Mouse (Mus musculus) forebrain, embryonic 12.5 days (tissue): Measurements from ENCODE around the gene Prkca. TPM values are rescaled to one million over a fixed set of nuclear protein-coding genes. Genes with fewer than 3 reads are reported as not detected.
A peak's percentile ranks its signal among the peaks of the same experiment; 100 is the strongest.

Source experiments
- ATAC-seq: fragments of 200-750 bp; cut with Nextera tagmentation; 2 replicates; pipeline ENCODE4 v1.8.0; 2017; ENCODE audit warnings: moderate TSS enrichment; ENCODE audit not compliant: low FRiP score
- H3K27ac ChIP-seq: fragments of 300-500 bp; sonication (generic); 2 replicates; pipeline ENCODE4 v1.5.1; 2016; ENCODE audit warnings: mild to moderate bottlenecking
- H3K27me3 ChIP-seq: fragments of 300-500 bp; sonication (generic); 2 replicates; pipeline ENCODE4 v1.6.1; 2016; ENCODE audit warnings: mild to moderate bottlenecking
- H3K36me3 ChIP-seq: fragments of 300-500 bp; sonication (generic); replicated peaks from 2 replicates; pipeline ENCODE4 v1.6.1; 2016; ENCODE audit warnings: mild to moderate bottlenecking
- H3K4me1 ChIP-seq: fragments of 300-500 bp; sonication (generic); 2 replicates; pipeline ENCODE4 v1.6.1; 2016
- H3K4me2 ChIP-seq: fragments of 300-500 bp; sonication (generic); 2 replicates; pipeline ENCODE4 v1.6.1; 2016; ENCODE audit warnings: mild to moderate bottlenecking, moderate library complexity
- H3K4me3 ChIP-seq: fragments of 300-500 bp; sonication (generic); replicated peaks from 2 replicates; pipeline ENCODE4 v1.5.1; 2016; ENCODE audit warnings: mild to moderate bottlenecking
- H3K9ac ChIP-seq: fragments of 300-500 bp; sonication (generic); 2 replicates; pipeline ENCODE4 v1.6.1; 2016; ENCODE audit warnings: mild to moderate bottlenecking
- H3K9me3 ChIP-seq: fragments of 300-500 bp; sonication (generic); 2 replicates; pipeline ENCODE4 v1.6.1; 2016
- WGBS: fragments of 180-500 bp; shearing (Covaris S2); methylation state at CpG from one replicate; pipeline ENCODE4 v1.1.7; 2016; 5-methylcytosine and 5-hydroxymethylcytosine counted together
- polyA plus RNA-seq: library from polyadenylated mRNA; unstranded; fragments of >200 nt; fragmentation: Nextera tagmentation; extraction: Ambion mirVana; gene quantifications from 2 replicates; pipeline ENCODE4 v1.2.1, GENCODE M21; 2016

The Prkca gene
- polyA plus RNA-seq, result 3.3 and 4.6 TPM in 2 replicates

DNA sequence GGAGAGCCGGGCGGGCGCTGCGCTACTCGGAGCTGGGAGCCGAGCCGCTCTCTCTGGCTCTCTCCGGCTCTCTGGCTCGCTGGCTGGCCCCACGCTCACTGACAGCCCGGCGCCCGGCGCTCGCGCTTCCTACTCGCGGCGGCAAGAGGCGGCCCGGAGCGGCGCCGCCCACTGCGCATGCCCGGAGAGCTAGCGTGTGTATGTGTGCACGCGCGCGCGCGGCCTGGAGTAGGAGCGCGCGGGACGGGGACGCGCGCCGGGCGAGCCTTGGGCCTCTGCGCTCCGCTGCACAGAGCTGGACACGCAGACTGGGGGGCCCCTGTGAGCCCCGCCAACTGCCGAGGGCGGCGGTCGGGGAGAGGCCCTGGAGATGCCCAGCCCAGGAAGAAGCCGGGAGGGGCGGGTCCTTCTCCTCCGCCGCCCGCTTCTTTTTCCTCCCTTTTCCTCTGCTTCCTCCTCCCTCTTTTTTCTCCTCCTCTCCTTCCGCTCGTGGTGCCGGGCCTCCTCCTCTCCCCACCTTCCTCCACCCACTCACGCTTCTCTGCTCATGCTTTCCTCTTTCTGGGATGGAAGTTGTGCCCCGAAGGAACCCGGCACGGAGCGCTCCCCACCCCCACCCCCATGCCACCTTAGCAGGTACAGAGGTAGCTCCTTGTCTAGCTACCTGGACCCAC lies at the start of gene Prkca:
Prkca (minus strand) TSS at position 140 of the 674 bp plus-strand sequence.
- Histone ChIP-seq H3K4me3 (peak within 1 kb of the TSS; percentile 74), H3K4me1 (peaks cover 18% of the 10 kb centered on the region), H3K36me3 (no peaks in the 10 kb centered on the region), H3K27ac (peak within 1 kb of the TSS; percentile 81), H3K9ac (peak within 1 kb of the TSS; percentile 80), H3K4me2 (peak within 1 kb of the TSS; percentile 100), H3K27me3 (peaks cover 28% of the 10 kb centered on the region), H3K9me3 (no peaks in the 10 kb centered on the region)
- WGBS, result under 1% methylated on average over 62 of the region's 63 CpGs
- peak; percentile 96 for ATAC-seq

DNA sequence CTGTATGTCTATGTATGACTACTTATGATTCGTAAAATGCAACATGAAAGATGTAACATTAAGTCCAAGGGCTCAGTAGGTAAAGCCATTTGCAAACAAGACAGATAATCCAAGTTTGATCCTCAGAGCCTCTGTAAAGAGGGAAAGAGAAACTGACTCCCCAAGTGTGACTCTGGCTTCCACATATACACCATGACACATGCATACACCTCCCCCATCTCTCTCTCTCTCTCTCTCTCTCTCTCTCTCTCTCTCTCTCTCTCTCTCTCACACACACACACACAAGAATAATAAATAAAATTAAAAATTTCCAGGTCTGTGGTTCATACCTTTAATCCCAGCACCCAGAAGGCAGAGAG lies 41.9 kb upstream of the Prkca start:
- Histone ChIP-seq H3K4me3 (no peak overlapping the region), H3K27me3 (no peaks in the 10 kb centered on the region), H3K36me3 (no peaks in the 10 kb centered on the region), H3K9ac (no peak overlapping the region), H3K9me3 (no peaks in the 10 kb centered on the region), H3K27ac (no peak overlapping the region), H3K4me1 (peaks cover 5% of the 10 kb centered on the region; the same call in 1 of the 2 replicates), H3K4me2 (no peak overlapping the region)
- 95% methylated on average over 1 of the region's 1 CpGs for WGBS
- ATAC-seq, result no peak

DNA sequence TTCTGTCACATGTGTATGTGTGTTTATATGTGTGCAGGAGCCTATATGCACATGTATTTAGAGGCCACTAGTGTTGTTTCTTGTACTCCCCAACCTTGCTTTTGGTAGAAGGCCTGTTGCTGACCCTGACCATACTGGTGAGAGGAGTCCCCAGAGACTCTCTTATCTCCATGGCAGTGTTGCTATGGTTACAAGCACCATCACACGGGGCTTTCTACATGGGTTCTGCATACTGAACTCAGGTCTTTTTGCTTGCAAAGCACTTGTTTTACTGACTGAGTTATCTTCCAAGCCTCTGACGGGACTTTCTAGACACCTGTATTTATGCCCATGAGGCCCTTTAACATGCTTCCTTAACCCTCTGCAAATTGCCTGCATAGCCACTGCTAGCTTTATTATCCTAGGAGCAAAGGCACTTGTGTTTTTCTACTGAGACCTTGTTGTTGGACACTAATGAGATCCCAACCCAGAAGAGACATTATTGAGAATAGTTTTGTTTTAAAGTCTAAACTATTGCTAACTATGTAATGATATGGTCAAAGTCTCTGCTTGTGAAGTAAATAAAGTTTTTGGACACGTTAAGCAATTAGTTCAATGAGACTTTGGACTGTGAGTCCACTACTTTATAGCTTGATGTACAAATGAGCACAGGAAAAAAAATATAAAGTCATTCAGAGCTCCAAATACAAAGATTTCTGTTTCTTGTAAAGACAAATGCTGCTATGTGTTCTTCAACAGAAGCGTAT lies 41.4 kb upstream of the Prkca start:
- WGBS, result 64% methylated on average over 4 of the region's 4 CpGs
- Histone ChIP-seq H3K36me3 (no peaks in the 10 kb centered on the region), H3K4me3 (no peak overlapping the region), H3K4me2 (no peak overlapping the region), H3K4me1 (peaks cover 5% of the 10 kb centered on the region; the same call in 1 of the 2 replicates), H3K27ac (no peak overlapping the region), H3K9ac (no peak overlapping the region), H3K9me3 (no peaks in the 10 kb centered on the region), H3K27me3 (no peaks in the 10 kb centered on the region)
- ATAC-seq, result no peak

DNA sequence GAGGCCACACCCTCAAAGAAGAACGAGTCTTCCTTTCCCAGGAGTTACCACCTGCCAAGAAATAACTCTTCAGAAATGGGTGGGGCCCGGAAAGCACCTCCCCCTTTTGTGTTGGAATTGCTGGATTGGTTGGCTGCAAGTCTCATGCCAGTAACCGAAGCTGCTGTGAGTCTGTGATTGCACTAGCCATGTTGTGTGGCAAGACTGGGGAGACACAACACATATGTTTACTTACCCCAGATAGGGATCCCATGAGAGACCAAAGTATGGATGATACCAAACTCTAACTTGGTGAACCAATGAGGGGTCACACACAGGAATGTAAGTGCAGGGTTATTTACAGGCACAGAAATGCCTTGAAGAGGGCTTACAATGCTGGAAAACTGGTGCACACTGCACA lies 38.9 kb upstream of the Prkca start:
- no peak overlapping the region for H3K4me2 ChIP-seq
- H3K27me3 ChIP-seq, result no peaks in the 10 kb centered on the region
- no peaks in the 10 kb centered on the region for H3K36me3 ChIP-seq
- no peak overlapping the region for H3K4me3 ChIP-seq
- no peak overlapping the region for H3K9ac ChIP-seq
- 83% methylated on average over 3 of the region's 3 CpGs for WGBS
- peaks cover 8% of the 10 kb centered on the region; the same call in 1 of the 2 replicates for H3K4me1 ChIP-seq
- H3K9me3 ChIP-seq, result no peaks in the 10 kb centered on the region
- H3K27ac ChIP-seq, result no peak overlapping the region
- no peak for ATAC-seq

DNA sequence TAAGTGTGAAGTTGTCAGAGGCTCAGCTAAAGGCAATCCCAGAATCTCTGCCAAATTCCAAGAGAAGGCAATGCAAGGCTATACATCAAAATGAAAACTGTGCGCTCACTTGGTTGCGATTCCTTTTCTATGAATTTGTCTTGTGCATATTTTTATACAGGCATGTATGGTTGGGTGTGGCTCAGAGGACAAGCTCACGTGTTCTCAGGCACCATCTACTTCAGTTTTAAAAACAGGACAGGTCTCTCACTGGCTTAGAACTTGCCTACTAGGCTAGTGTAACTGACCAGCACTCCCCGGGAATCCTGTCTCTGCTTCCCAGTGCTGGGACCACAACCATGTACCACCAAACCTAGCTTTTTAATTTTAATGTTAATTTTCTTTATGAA lies 34.6 kb upstream of the Prkca start:
- WGBS, result 89% methylated on average over 4 of the region's 4 CpGs
- 0 out of 2 replicates have a peak, but pooled peaks cover 3% of the 10 kb centered on the region for H3K4me1 ChIP-seq
- no peak for ATAC-seq
- H3K27ac ChIP-seq, result no peak overlapping the region
- no peaks in the 10 kb centered on the region for H3K36me3 ChIP-seq
- no peak overlapping the region for H3K9ac ChIP-seq
- H3K4me3 ChIP-seq, result no peak overlapping the region
- H3K4me2 ChIP-seq, result no peak overlapping the region
- H3K27me3 ChIP-seq, result no peaks in the 10 kb centered on the region
- H3K9me3 ChIP-seq, result no peaks in the 10 kb centered on the region

DNA sequence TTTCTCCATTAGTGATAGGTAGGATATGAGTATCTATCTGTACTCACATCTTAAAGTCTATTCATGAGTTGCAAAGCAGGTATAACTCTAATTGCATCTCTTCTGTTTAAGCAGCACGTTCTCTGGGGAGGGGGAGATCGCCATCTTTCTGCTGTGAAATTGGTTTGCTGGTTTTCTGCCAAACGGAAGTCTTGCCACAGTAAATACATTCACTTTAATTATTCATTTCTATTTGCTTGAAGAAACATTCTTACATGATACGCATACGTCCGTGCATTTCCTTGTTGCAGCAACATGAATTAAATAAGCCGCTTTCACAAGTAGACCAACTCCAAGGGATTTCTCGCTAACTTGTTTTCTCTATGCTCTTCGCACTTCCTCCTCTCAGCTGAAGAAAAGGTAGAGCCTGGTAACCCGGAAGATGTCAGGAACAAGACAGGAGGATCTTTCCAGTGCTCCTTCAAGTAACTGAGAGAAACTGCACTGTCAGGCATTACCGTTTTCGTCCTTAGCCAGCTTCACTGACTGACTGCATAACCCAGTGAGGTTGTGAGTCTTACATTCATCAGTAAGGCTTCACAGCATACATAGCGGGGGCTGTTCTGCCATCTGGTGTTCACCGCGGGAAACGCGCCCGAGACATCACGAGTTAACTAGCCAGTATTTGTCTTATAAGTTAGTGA lies 34.1 kb upstream of the Prkca start:
- H3K27ac ChIP-seq, result no peak overlapping the region
- WGBS, result 40% methylated on average over 19 of the region's 19 CpGs
- no peak overlapping the region for H3K9ac ChIP-seq
- no peak overlapping the region for H3K4me3 ChIP-seq
- ATAC-seq, result peak; percentile 79; the same call in 1 of the 2 replicates
- 0 out of 2 replicates have a peak, but pooled peaks cover 3% of the 10 kb centered on the region for H3K4me1 ChIP-seq
- no peaks in the 10 kb centered on the region for H3K27me3 ChIP-seq
- no peak overlapping the region for H3K4me2 ChIP-seq
- no peaks in the 10 kb centered on the region for H3K9me3 ChIP-seq
- no peaks in the 10 kb centered on the region for H3K36me3 ChIP-seq

DNA sequence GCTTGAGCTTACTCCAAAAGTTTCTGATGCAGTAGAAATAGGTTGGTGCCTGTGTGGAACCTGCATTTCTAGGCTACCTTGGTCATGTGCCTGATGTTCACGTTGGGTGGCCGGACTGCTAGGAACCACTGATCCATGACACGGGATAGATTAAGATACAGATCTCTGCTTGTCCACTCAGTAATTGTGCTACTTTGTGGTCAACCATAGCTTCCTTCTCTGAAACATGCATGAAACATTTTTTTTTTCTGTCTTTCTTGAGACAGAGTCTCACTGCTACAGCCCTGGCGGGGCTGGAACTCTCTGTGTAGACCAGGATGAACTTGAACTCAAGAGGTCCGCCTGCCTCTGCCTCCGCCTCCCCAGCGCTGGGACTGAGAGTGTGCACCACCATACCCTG lies 33.1 kb upstream of the Prkca start:
- Histone ChIP-seq H3K4me1 (peaks cover 3% of the 10 kb centered on the region; the same call in 1 of the 2 replicates), H3K27me3 (no peaks in the 10 kb centered on the region), H3K27ac (no peak overlapping the region), H3K9me3 (no peaks in the 10 kb centered on the region), H3K9ac (no peak overlapping the region), H3K4me3 (no peak overlapping the region), H3K36me3 (no peaks in the 10 kb centered on the region), H3K4me2 (no peak overlapping the region)
- WGBS, result 91% methylated on average over 7 of the region's 7 CpGs
- ATAC-seq, result no peak

DNA sequence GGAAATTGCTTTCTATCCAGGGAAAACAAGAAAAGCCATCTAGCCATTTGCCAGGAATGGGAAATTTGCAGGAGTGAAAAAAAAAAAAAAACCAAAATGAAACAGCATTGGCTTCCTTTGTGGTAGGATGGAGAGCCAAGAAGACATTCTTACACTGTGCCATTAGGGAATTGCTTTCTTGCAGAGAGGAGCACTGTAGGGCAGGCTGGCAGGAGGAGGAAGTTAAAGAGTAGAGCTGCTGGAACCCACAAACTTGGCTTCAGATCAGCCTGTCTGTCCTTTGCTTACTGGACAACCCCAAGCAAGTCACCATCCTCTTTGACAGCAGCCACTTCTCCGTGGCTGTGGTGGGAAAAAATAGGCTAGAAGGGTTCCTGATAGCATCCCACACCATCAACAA lies 23.3 kb upstream of the Prkca start:
- Histone ChIP-seq H3K9me3 (no peaks in the 10 kb centered on the region), H3K4me1 (no peaks in the 10 kb centered on the region; the same call in 1 of the 2 replicates), H3K4me3 (no peak overlapping the region), H3K36me3 (no peaks in the 10 kb centered on the region), H3K27me3 (no peaks in the 10 kb centered on the region), H3K27ac (no peak overlapping the region), H3K4me2 (no peak overlapping the region), H3K9ac (no peak overlapping the region)
- WGBS, result 81% methylated on average over 1 of the region's 1 CpGs
- ATAC-seq, result no peak

DNA sequence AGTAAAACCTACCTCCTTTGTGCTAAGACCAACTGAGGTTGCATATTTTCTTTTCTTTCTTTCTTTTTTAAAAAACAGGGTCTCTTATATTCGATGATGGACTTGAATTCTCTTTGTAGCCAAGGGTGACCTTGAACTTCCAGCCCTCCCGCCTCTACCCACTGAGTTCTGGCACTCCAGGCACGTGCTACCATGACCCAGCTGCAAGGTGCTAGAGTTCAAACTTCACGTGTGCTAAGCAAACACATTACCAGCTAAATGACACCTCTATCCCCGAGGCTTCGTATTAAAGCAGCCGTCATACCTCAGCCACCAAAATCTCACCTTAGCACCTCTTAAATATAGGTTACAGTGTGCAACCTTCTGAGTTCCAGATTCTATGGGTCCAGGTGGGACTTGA lies 21.9 kb upstream of the Prkca start:
- Histone ChIP-seq H3K4me2 (no peak overlapping the region), H3K36me3 (no peaks in the 10 kb centered on the region), H3K4me3 (no peak overlapping the region), H3K4me1 (no peaks in the 10 kb centered on the region), H3K27me3 (no peaks in the 10 kb centered on the region), H3K9ac (no peak overlapping the region), H3K9me3 (no peaks in the 10 kb centered on the region), H3K27ac (no peak overlapping the region)
- WGBS, result 76% methylated on average over 7 of the region's 7 CpGs
- ATAC-seq, result no peak

DNA sequence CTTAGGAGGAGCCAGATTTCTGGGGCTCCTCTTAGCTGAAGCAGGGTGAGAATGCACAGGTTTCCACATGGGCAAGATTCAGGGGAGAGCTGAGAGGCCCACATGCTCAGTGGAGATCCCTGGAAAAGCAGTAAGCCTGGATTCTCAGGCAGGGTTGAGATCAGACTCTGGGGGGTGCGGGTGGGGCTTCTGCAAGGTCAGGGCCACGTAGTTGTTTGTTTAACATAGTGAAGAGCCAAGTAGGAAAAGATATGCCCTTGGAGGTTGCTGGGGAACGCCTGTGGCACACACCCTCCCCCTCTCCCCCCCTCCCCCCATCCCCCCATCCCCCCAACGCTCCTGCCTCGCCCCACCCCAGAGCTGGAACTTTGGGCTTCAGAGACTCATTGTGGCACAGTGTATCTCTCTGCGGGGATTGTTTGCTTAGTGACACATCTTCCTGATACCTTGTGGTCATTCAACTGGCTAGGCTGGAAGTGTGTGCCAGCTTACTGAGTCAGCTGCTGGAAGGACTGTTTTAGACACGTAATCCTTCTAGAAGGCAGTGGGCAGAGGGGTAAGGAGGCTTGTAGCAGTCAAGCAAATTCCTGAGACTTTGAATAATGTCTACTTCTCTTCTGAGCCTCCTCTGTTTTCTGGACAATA lies 21.3 kb upstream of the Prkca start:
- 73% methylated on average over 4 of the region's 7 CpGs for WGBS
- no peaks in the 10 kb centered on the region for H3K4me1 ChIP-seq
- no peak overlapping the region for H3K4me3 ChIP-seq
- no peaks in the 10 kb centered on the region for H3K36me3 ChIP-seq
- no peak overlapping the region for H3K27ac ChIP-seq
- H3K4me2 ChIP-seq, result no peak overlapping the region
- no peaks in the 10 kb centered on the region for H3K27me3 ChIP-seq
- no peak overlapping the region for H3K9ac ChIP-seq
- no peak for ATAC-seq
- H3K9me3 ChIP-seq, result no peaks in the 10 kb centered on the region

DNA sequence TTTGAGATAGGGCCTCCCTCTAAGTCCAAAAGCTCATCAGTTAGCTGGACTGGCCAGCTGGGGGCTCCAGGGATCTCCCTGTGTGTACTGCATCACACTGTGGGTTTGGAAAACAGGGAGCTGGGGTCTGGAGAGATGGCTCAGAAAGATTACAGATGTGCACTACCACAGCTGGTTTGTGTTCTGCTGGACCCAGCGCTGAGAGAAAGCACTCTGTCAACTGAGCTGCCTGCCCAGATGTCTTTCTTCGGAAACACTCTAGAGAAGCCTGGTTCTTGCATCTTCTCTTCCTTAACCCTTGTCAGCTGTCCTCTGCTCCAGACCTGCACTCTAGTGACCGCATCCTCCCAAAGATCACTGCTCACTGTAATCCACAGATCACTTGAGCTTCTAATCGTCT lies 20.3 kb upstream of the Prkca start:
- Histone ChIP-seq H3K27me3 (no peaks in the 10 kb centered on the region), H3K27ac (no peak overlapping the region), H3K9ac (no peak overlapping the region), H3K4me1 (no peaks in the 10 kb centered on the region), H3K9me3 (no peaks in the 10 kb centered on the region), H3K4me2 (no peak overlapping the region), H3K36me3 (no peaks in the 10 kb centered on the region), H3K4me3 (no peak overlapping the region)
- 90% methylated on average over 4 of the region's 4 CpGs for WGBS
- no peak for ATAC-seq

DNA sequence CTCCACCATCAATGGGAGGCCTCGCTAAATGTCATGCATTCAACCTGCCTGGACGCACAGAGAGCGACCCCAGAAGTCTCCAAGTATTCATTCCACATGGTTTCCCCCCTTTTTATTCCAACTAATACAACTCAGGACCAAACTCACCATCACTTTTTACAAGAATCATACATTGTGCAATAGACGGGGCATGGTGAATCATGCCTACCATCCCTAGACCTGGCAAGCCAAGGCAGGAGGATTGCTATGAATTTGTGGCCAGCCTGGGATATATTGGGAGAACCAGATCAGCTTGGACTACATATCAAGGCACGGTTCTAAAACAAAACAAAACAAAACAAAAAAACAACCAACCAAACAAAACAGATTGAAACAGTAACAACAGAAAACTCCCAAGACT lies 19.2 kb upstream of the Prkca start:
- ATAC-seq, result no peak
- Histone ChIP-seq H3K4me3 (no peak overlapping the region), H3K9me3 (no peaks in the 10 kb centered on the region), H3K36me3 (no peaks in the 10 kb centered on the region), H3K27me3 (no peaks in the 10 kb centered on the region), H3K4me2 (no peak overlapping the region), H3K27ac (no peak overlapping the region), H3K4me1 (no peaks in the 10 kb centered on the region), H3K9ac (no peak overlapping the region)
- 89% methylated on average over 5 of the region's 5 CpGs for WGBS
